Mouse (Mus musculus) midbrain, embryonic 16.5 days (tissue): ENCODE measurements around the gene Gprin1. TPM values are rescaled to one million over a fixed set of nuclear protein-coding genes. Genes with fewer than 3 reads are reported as not detected.
A peak's percentile ranks its signal among the peaks of the same experiment; 100 is the strongest.
"Not testable (repeated sequence)": the region's sequence is repeated elsewhere in the genome, so short reads cannot be mapped to it uniquely, and the experiment has no call there.

Source experiments
- ATAC-seq: fragments of 200-750 bp; cut with Nextera tagmentation; 2 replicates; pipeline ENCODE4 v1.8.0; 2017; ENCODE audit warnings: moderate TSS enrichment
- H3K27ac ChIP-seq: fragments of 300-500 bp; sonication (generic); 2 replicates; pipeline ENCODE4 v1.5.1; 2014; ENCODE audit warnings: mild to moderate bottlenecking, low read length, mixed read lengths
- H3K27me3 ChIP-seq: fragments of 300-500 bp; sonication (generic); 2 replicates; pipeline ENCODE4 v1.6.1; 2014; ENCODE audit warnings: low read depth, low read length, mixed read lengths; ENCODE audit not compliant: control insufficient read depth, insufficient read depth
- H3K36me3 ChIP-seq: fragments of 300-500 bp; sonication (generic); 2 replicates; pipeline ENCODE4 v1.6.1; 2014; ENCODE audit warnings: mild to moderate bottlenecking, low read length, moderate library complexity, mixed read lengths; ENCODE audit not compliant: control insufficient read depth, insufficient read depth
- H3K4me1 ChIP-seq: fragments of 300-500 bp; sonication (generic); 2 replicates; pipeline ENCODE4 v1.6.1; 2014; ENCODE audit warnings: mild to moderate bottlenecking, low read length, mixed read lengths; ENCODE audit not compliant: control insufficient read depth, insufficient read depth
- H3K4me2 ChIP-seq: fragments of 300-500 bp; sonication (generic); 2 replicates; pipeline ENCODE4 v1.6.1; 2014; ENCODE audit warnings: mild to moderate bottlenecking, low read length, mixed read lengths
- H3K4me3 ChIP-seq: fragments of 300-500 bp; sonication (generic); 2 replicates; pipeline ENCODE4 v1.5.1; 2014; ENCODE audit warnings: low read depth, mild to moderate bottlenecking, low read length, moderate library complexity, mixed read lengths
- H3K9ac ChIP-seq: fragments of 300-500 bp; sonication (generic); 2 replicates; pipeline ENCODE4 v1.6.1; 2014; ENCODE audit warnings: low read depth, low read length, mixed read lengths
- H3K9me3 ChIP-seq: fragments of 300-500 bp; sonication (generic); replicated peaks from 2 replicates; pipeline ENCODE4 v1.6.1; 2014; ENCODE audit warnings: mild to moderate bottlenecking, low read length, mixed read lengths; ENCODE audit not compliant: control insufficient read depth, poor library complexity, severe bottlenecking
- WGBS: fragments of 180-500 bp; shearing (Covaris S2); extraction: QIAGEN DNeasy Blood & Tissue Kit; methylation state at CpG from one replicate; pipeline ENCODE4 v1.1.7; 2014; 5-methylcytosine and 5-hydroxymethylcytosine counted together
- polyA plus RNA-seq: library from polyadenylated mRNA; unstranded; fragments of >200 nt; fragmentation: Nextera tagmentation; extraction: Ambion mirVana; gene quantifications from 2 replicates; pipeline ENCODE4 v1.2.1, GENCODE M21; 2015

The Gprin1 gene
- polyA plus RNA-seq, 1 experiment from 2014 or later, result 5.5 TPM

- peak overlapping the region; percentile 97 for H3K4me2 ChIP-seq
- H3K9me3 ChIP-seq, result no peaks in the 10 kb centered on the region
- no peaks in the 10 kb centered on the region for H3K36me3 ChIP-seq
- WGBS, result under 1% methylated on average over 38 of the region's 38 CpGs
- H3K9ac ChIP-seq, result peak overlapping the region; percentile 77
- H3K27ac ChIP-seq, result peak overlapping the region; percentile 32; the same call in 1 of the 2 replicates
- no peaks in the 10 kb centered on the region; the same call in 1 of the 2 replicates for H3K4me1 ChIP-seq
- H3K4me3 ChIP-seq, result peak overlapping the region; percentile 68
- ATAC-seq, result peak; percentile 66
- H3K27me3 ChIP-seq, result peaks cover 3% of the 10 kb centered on the region
These were observed 40.1 kb upstream of the Gprin1 start for GRCm38 (mm10) chr13:54789561-54790397.

- H3K4me3 ChIP-seq, result peak within 1 kb of the TSS; percentile 68
- H3K9me3 ChIP-seq, result no peaks in the 10 kb centered on the region
- H3K9ac ChIP-seq, result peak within 1 kb of the TSS; percentile 77
- 3% methylated on average over 46 of the region's 49 CpGs for WGBS
- H3K27me3 ChIP-seq, result peaks cover 3% of the 10 kb centered on the region
- H3K4me1 ChIP-seq, result no peaks in the 10 kb centered on the region; the same call in 1 of the 2 replicates
- peak within 1 kb of the TSS; percentile 32; the same call in 1 of the 2 replicates for H3K27ac ChIP-seq
- ATAC-seq, result peak; percentile 79
- no peaks in the 10 kb centered on the region for H3K36me3 ChIP-seq
- H3K4me2 ChIP-seq, result peak within 1 kb of the TSS; percentile 97
These were observed 39.3 kb upstream of the Gprin1 start, which contains the start of gene Tspan17 for GRCm38 (mm10) chr13:54788740-54789560. TSS of gene Tspan17 (plus strand) at chr13:54789377.

- H3K4me3 ChIP-seq, H3K4me1 ChIP-seq, ATAC-seq, H3K27ac ChIP-seq, H3K4me2 ChIP-seq, H3K9ac ChIP-seq, H3K9me3 ChIP-seq, H3K36me3 ChIP-seq, H3K27me3 ChIP-seq: not testable (repeated sequence)
- WGBS, result 77% methylated on average over 2 of the region's 2 CpGs
These were observed 37.9 kb upstream of the Gprin1 start for GRCm38 (mm10) chr13:54787591-54787990.

- Histone ChIP-seq H3K9me3 (no peaks in the 10 kb centered on the region), H3K4me2 (no peak within 1 kb of the TSS), H3K27me3 (no peaks in the 10 kb centered on the region), H3K36me3 (no peaks in the 10 kb centered on the region), H3K27ac (no peak within 1 kb of the TSS), H3K9ac (no peak within 1 kb of the TSS), H3K4me1 (no peaks in the 10 kb centered on the region), H3K4me3 (no peak within 1 kb of the TSS)
- ATAC-seq, result no peak
- WGBS, result 85% methylated on average over 4 of the region's 4 CpGs
These were observed 34.0 kb upstream of the Gprin1 start, which contains the start of gene Eif4e1b for GRCm38 (mm10) chr13:54783698-54784097. TSS of gene Eif4e1b (plus strand) at chr13:54783998.

GRCm38 (mm10) chr13:54783235-54783634 is 33.6 kb upstream of the Gprin1 start:
- H3K9ac ChIP-seq, result no peak overlapping the region
- no peak overlapping the region for H3K4me2 ChIP-seq
- no peak overlapping the region for H3K27ac ChIP-seq
- H3K4me3 ChIP-seq, result no peak overlapping the region
- no peaks in the 10 kb centered on the region for H3K4me1 ChIP-seq
- H3K36me3 ChIP-seq, result no peaks in the 10 kb centered on the region
- H3K27me3 ChIP-seq, result no peaks in the 10 kb centered on the region
- ATAC-seq, result no peak
- H3K9me3 ChIP-seq, result no peaks in the 10 kb centered on the region
- WGBS, result 50% methylated on average over 2 of the region's 2 CpGs

GRCm38 (mm10) chr13:54781086-54781485 is 31.4 kb upstream of the Gprin1 start:
- H3K9me3 ChIP-seq, result no peaks in the 10 kb centered on the region
- no peaks in the 10 kb centered on the region for H3K36me3 ChIP-seq
- H3K27me3 ChIP-seq, result no peaks in the 10 kb centered on the region
- no peak overlapping the region for H3K4me2 ChIP-seq
- H3K27ac ChIP-seq, result no peak overlapping the region
- H3K4me1 ChIP-seq, result no peaks in the 10 kb centered on the region
- no peak overlapping the region for H3K9ac ChIP-seq
- WGBS, result 94% methylated on average over 3 of the region's 3 CpGs
- no peak overlapping the region for H3K4me3 ChIP-seq
- no peak for ATAC-seq

- H3K9ac ChIP-seq, result no peak overlapping the region
- H3K27me3 ChIP-seq, result no peaks in the 10 kb centered on the region
- peak; percentile 28; the same call in 1 of the 2 replicates for ATAC-seq
- H3K4me2 ChIP-seq, result no peak overlapping the region
- H3K9me3 ChIP-seq, result no peaks in the 10 kb centered on the region
- H3K27ac ChIP-seq, result no peak overlapping the region
- H3K36me3 ChIP-seq, result no peaks in the 10 kb centered on the region
- no peaks in the 10 kb centered on the region for H3K4me1 ChIP-seq
- 66% methylated on average over 3 of the region's 3 CpGs for WGBS
- no peak overlapping the region for H3K4me3 ChIP-seq
These were observed 30.9 kb upstream of the Gprin1 start for GRCm38 (mm10) chr13:54780592-54780991.

GRCm38 (mm10) chr13:54767012-54767411 is 17.3 kb upstream of the Gprin1 start:
- Histone ChIP-seq H3K9ac (peak overlapping the region; percentile 82; the same call in 1 of the 2 replicates), H3K27me3 (peaks cover 20% of the 10 kb centered on the region), H3K27ac (peak overlapping the region; percentile 81; the same call in 1 of the 2 replicates), H3K4me1 (peaks cover 19% of the 10 kb centered on the region), H3K9me3 (no peaks in the 10 kb centered on the region), H3K4me2 (peak overlapping the region; percentile 82), H3K36me3 (no peaks in the 10 kb centered on the region), H3K4me3 (no peak overlapping the region)
- no peak for ATAC-seq
- 93% methylated on average over 4 of the region's 4 CpGs for WGBS
